Comparison of ENCODE assay signal across 8 mouse cellular contexts in genomic region chr13:84059031-84059651, GRCm38 (mm10).
DNase-seq lines count a peak whose midpoint lies in the region; ATAC-seq lines count a peak whose summit lies in the region.

No protein-coding gene starts in this region.

- H3K9ac ChIP-seq in forebrain, embryonic 11.5 days (ENCODE audit: low read length): peak overlapping the region; percentile 43; the same call in 1 of the 2 replicates
- peak overlapping the region; percentile 37 for H3K9ac ChIP-seq in neural tube, embryonic 11.5 days (ENCODE audit: low read length)

- H3K36me3 ChIP-seq in forebrain, embryonic 11.5 days (ENCODE audit: control insufficient read depth, insufficient read depth, low read length): no peaks in the 10 kb centered on the region
- H3K36me3 ChIP-seq in neural tube, embryonic 11.5 days (ENCODE audit: control insufficient read depth, insufficient read depth, low read length): no peaks in the 10 kb centered on the region

- 2% methylated on average over 10 of the region's 10 CpGs for WGBS in forebrain, embryonic 11.5 days
- 8% methylated on average over 10 of the region's 10 CpGs for WGBS in neural tube, embryonic 11.5 days

- H3K9me3 ChIP-seq in forebrain, embryonic 11.5 days (ENCODE audit: control insufficient read depth, low read length): no peaks in the 10 kb centered on the region
- no peaks in the 10 kb centered on the region for H3K9me3 ChIP-seq in neural tube, embryonic 11.5 days (ENCODE audit: control insufficient read depth, low read length)

- H3K4me2 ChIP-seq in forebrain, embryonic 11.5 days (ENCODE audit: low read depth, low read length, severe bottlenecking): peak overlapping the region; percentile 39; the same call in 1 of the 2 replicates
- peak overlapping the region; percentile 29 for H3K4me2 ChIP-seq in neural tube, embryonic 11.5 days (ENCODE audit: low read depth)

- H3K4me3 ChIP-seq in forebrain, embryonic 11.5 days (ENCODE audit: low read depth, low read length): no peak overlapping the region
- no peak overlapping the region for H3K4me3 ChIP-seq in neural tube, embryonic 11.5 days (ENCODE audit: low read depth, low read length)

- peaks cover 18% of the 10 kb centered on the region for H3K4me1 ChIP-seq in forebrain, embryonic 11.5 days (replicated peaks; ENCODE audit: control insufficient read depth, insufficient read depth, low read length)
- peaks cover 4% of the 10 kb centered on the region; the same call in 1 of the 2 replicates for H3K4me1 ChIP-seq in neural tube, embryonic 11.5 days (ENCODE audit: control insufficient read depth, insufficient read depth, low read length)

- H3K27me3 ChIP-seq in forebrain, embryonic 11.5 days (ENCODE audit: control insufficient read depth, insufficient read depth, low read length): no peaks in the 10 kb centered on the region
- no peaks in the 10 kb centered on the region for H3K27me3 ChIP-seq in neural tube, embryonic 11.5 days (ENCODE audit: control insufficient read depth, insufficient read depth, low read length)

- peak; percentile 88 for ATAC-seq in forebrain, embryonic 11.5 days (replicated peaks; ENCODE audit: low FRiP score)
- ATAC-seq in neural tube, embryonic 11.5 days (ENCODE audit: insufficient read depth, low FRiP score, low TSS enrichment): peak; percentile 70

- DNase-seq in thymus, postnatal 14 days: peak; percentile 14
- DNase-seq in thymus, postnatal 4 days: no peak
- DNase-seq in forebrain, embryonic 11.5 days (ENCODE audit: low spot score): peak; percentile 87
- DNase-seq in layer of hippocampus, adult 9-11 months: peak; percentile 51
- DNase-seq in neural tube, embryonic 11.5 days (ENCODE audit: low spot score): peak; percentile 80
- no peak for DNase-seq in ovary, adult 18-20 months (ENCODE audit: low spot score)
- no peak for DNase-seq in urinary bladder, adult 2 months (ENCODE audit: low spot score)
- no peak for DNase-seq in lung, postnatal 4 days

- peak overlapping the region; percentile 97 for H3K27ac ChIP-seq in forebrain, embryonic 11.5 days (ENCODE audit: low read depth, low read length)
- H3K27ac ChIP-seq in neural tube, embryonic 11.5 days (ENCODE audit: low read depth, low read length): peak overlapping the region; percentile 89

Comparison
In these comparisons a context has a peak if more than half of its experiments do, and no peak if none do; other contexts are left out.
1. DNase-seq: peak in thymus, postnatal 14 days (single experiment), forebrain, embryonic 11.5 days (single experiment), layer of hippocampus, adult 9-11 months (single experiment) and neural tube, embryonic 11.5 days (single experiment); none in thymus, postnatal 4 days (single experiment), ovary, adult 18-20 months (single experiment), urinary bladder, adult 2 months (single experiment) and lung, postnatal 4 days (0 of 2).